Mouse (Mus musculus) heart, embryonic 14.5 days (tissue): ENCODE measurements at regions not wholly inside any gene's neighbourhood (a gene's known extent, or its start where the extent isn't known, plus 50 kb on each side); places are given as distances from the start of the nearest gene placed in this dataset.
A peak's percentile ranks its signal among the peaks of the same experiment; 100 is the strongest.

Experiments used
- ATAC-seq: fragments of 200-750 bp; cut with Nextera tagmentation; 2 replicates; pipeline ENCODE4 v1.8.0; 2017; ENCODE audit warnings: low read depth, moderate TSS enrichment; ENCODE audit not compliant: insufficient number of reproducible peaks, insufficient read depth, low FRiP score
- H3K27ac ChIP-seq, 2 experiments: fragments of 200-500 bp in 1 of 2; fragments of 300-500 bp in 1 of 2; sonication (generic) in 1 of 2; replicated peaks in 1 of 2; 2 replicates each; pipeline ENCODE4 v1.5.1; 2012 to 2014; ENCODE audit warnings: low read depth in 2 of 2, low read length in 2 of 2, control low read depth in 1 of 2, mild to moderate bottlenecking in 1 of 2, mixed read lengths in 1 of 2; ENCODE audit not compliant: control insufficient read depth in 1 of 2, insufficient read depth in 1 of 2
- H3K27me3 ChIP-seq: fragments of 300-500 bp; sonication (generic); 2 replicates; pipeline ENCODE4 v1.6.1; 2014; ENCODE audit warnings: mild to moderate bottlenecking, low read length, control low read depth; ENCODE audit not compliant: control insufficient read depth, insufficient read depth
- H3K36me3 ChIP-seq: fragments of 300-500 bp; sonication (generic); 2 replicates; pipeline ENCODE4 v1.6.1; 2014; ENCODE audit warnings: mild to moderate bottlenecking, control low read depth, low read length, mixed read lengths; ENCODE audit not compliant: control insufficient read depth, insufficient read depth
- H3K4me1 ChIP-seq, 2 experiments: fragments of 200-500 bp in 1 of 2; fragments of 300-500 bp in 1 of 2; sonication (generic) in 1 of 2; 2 replicates each; pipeline ENCODE4 v1.6.1; 2012 to 2014; ENCODE audit warnings: low read length in 2 of 2, control low read depth in 1 of 2, mixed read lengths in 1 of 2; ENCODE audit not compliant: control insufficient read depth in 2 of 2, insufficient read depth in 2 of 2
- H3K4me2 ChIP-seq: fragments of 300-500 bp; sonication (generic); 2 replicates; pipeline ENCODE4 v1.6.1; 2014; ENCODE audit warnings: mild to moderate bottlenecking, low read length
- H3K4me3 ChIP-seq, 2 experiments: fragments of 200-500 bp in 1 of 2; fragments of 300-500 bp in 1 of 2; sonication (generic) in 1 of 2; 2 replicates each; pipeline ENCODE4 v1.5.1; 2012 to 2014; ENCODE audit warnings: low read length in 2 of 2, mild to moderate bottlenecking in 2 of 2, control low read depth in 1 of 2, low read depth in 1 of 2, moderate library complexity in 1 of 2; ENCODE audit not compliant: control insufficient read depth in 1 of 2, insufficient read depth in 1 of 2
- H3K9ac ChIP-seq: fragments of 300-500 bp; sonication (generic); 2 replicates; pipeline ENCODE4 v1.6.1; 2014; ENCODE audit warnings: mild to moderate bottlenecking, low read length
- H3K9me3 ChIP-seq: fragments of 300-500 bp; sonication (generic); 2 replicates; pipeline ENCODE4 v1.6.1; 2016; ENCODE audit warnings: low read length, control low read depth; ENCODE audit not compliant: control insufficient read depth
- WGBS: fragments of 180-500 bp; shearing (Covaris S2); extraction: QIAGEN DNeasy Blood & Tissue Kit; methylation state at CpG from one replicate; pipeline ENCODE4 v1.1.7; 2014; 5-methylcytosine and 5-hydroxymethylcytosine counted together

DNA sequence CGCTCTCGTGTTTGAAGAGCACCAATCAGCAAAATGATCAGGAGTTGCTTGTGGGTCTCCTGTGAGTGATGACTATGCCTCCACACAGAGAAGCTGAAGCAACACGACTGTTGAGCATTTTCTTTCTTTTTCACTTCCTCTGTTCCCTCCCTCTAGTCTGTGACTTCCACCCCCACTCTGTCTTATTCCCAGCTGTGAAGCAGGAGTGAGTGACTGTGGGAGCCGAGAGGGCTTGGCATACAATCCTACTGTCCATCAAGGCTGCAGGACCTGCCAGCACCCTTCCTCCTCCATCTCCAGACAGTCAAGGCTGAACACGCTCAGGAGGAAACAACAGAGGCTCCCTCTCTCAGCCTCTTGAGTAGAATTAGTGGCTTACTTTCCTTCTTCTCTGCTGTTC is 401.3 kb downstream of the Plcl1 start:
- Histone ChIP-seq H3K9me3 (no peaks in the 10 kb centered on the region), H3K9ac (no peak overlapping the region), H3K27ac (0 out of 4 replicates have a peak overlapping the region, but pooled peaks have one; percentile 3 to 27), H3K27me3 (no peaks in the 10 kb centered on the region), H3K36me3 (no peaks in the 10 kb centered on the region), H3K4me3 (no peak overlapping the region), H3K4me1 (peaks cover 0 to 5% of the 10 kb centered on the region in 2 experiments; a peak in 2 of 4 replicates), H3K4me2 (no peak overlapping the region)
- WGBS, result 50% methylated on average over 5 of the region's 5 CpGs
- 0 out of 2 replicates have a peak, but pooled peaks have one; percentile 26 for ATAC-seq

DNA sequence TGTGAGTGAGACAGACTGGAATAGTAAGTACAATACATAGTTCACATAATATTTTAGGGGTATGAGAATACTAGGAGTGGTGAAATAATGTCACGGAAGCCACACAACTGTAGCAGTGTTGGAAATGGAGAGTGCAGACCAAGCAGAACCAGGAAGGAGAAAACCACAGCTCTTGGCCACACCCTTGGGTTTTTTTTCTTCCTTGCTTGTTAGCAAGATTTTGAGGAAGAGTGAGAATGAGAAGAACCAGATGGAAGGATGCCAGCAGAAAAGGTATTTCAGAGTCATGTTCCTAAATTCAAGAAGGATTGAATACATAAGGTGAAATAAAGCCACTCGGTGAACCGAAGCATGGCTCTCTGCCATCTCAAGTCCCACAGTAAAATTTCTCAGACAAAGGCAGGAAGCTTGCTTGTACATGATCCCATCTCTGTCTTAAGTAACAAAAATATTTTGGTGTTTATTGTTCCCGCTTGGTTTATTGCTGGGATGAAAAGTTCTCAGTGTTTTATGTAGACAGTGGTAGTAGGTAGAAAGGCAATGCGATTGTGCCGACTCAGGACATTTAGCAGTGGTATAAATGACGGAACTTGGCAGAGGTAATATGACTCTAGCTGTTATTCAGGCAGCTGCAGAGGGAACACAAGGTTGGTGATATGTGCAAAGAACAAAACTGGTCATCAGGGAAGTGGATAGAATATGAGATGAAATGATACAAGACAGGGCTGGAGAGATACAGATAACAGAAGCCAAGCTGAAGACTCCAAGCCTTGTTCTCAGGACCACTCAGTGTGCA is 403.2 kb downstream of the Plcl1 start:
- Histone ChIP-seq H3K27ac (no peak overlapping the region), H3K9ac (no peak overlapping the region), H3K4me1 (peaks cover 0 to 5% of the 10 kb centered on the region in 2 experiments; a peak in 2 of 4 replicates), H3K4me2 (no peak overlapping the region), H3K36me3 (no peaks in the 10 kb centered on the region), H3K27me3 (no peaks in the 10 kb centered on the region), H3K4me3 (no peak overlapping the region), H3K9me3 (no peaks in the 10 kb centered on the region)
- no peak for ATAC-seq
- 73% methylated on average over 7 of the region's 7 CpGs for WGBS

DNA sequence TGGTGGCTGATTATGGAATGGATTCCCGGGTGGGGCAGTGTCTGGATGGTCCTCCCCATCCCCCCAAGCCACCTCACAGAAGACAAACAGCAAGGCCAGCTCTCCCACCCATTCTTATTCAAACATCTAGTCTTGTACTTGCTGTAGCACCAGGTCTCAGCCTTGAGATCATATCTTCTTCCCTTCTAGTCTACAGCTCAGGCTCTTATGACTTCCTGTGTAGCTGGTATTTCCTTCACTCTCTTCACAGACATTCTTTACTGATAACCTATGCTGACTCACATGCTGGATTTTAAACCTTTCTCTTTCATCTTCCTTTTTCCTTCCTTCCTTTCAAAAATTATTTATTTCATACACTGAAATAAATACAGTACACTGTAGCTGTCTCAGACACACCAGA is 406.8 kb downstream of the Plcl1 start:
- Histone ChIP-seq H3K27me3 (no peaks in the 10 kb centered on the region), H3K27ac (no peak overlapping the region), H3K4me3 (no peak overlapping the region), H3K36me3 (no peaks in the 10 kb centered on the region), H3K9me3 (no peaks in the 10 kb centered on the region), H3K9ac (no peak overlapping the region), H3K4me1 (no peaks in the 10 kb centered on the region), H3K4me2 (no peak overlapping the region)
- WGBS, result 37% methylated on average over 1 of the region's 1 CpGs
- no peak for ATAC-seq

DNA sequence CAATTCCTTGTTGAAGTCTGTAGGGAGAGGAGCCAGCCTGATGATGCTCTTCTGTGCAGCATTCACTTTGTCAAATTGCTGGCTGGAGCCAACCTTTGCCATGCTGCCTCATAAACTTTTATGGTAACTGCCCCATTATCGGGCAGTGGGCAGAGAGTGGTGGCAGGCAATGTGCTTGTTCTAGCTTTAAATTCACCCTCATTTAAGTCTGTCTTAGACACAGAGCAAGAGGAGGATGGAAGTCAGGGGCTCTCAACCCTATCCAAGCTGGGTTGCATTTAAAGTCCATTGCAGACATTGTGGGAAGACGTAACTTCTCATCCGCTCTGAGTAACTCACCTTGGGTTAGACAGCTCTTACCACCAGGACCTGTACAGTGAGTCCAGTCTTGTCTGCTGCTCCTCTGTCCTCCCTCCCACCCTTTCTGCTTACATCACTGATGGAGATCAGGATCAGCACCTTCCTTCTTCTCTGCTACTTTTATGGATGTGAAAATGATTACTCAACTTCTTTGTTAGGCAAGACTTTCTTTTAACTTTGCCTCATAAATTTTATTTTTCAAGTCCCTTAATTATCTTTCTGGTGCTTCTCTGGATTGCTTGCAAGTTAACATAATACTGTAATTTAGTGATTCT is 415.3 kb downstream of the Plcl1 start:
- no peak for ATAC-seq

DNA sequence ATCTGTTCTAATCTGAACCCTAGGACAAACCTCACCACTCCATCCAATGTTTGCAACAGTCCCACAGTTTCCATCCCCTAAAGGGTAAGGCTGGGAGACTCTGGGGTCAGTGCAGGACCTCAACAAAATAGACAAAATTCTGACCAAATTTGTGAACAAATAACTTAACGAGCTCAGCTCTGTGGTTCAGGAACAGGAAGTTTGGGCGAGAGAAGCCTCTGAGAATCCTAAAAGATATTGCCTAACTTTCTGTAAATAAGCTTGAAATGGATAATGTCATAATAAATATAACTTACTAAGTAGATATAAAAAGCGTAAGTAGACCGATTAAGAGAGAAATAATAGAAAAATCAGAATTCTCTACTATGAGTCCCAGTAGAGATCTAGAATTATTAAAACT is 416.9 kb downstream of the Plcl1 start:
- no peak for ATAC-seq
- 79% methylated on average over 4 of the region's 4 CpGs for WGBS
- no peak overlapping the region for H3K27ac ChIP-seq

More for the DNA sequence above, 415.3 kb downstream of the Plcl1 start:
- H3K4me3 ChIP-seq, result no peak overlapping the region
- no peak overlapping the region for H3K4me2 ChIP-seq
- no peaks in the 10 kb centered on the region for H3K27me3 ChIP-seq
- no peak overlapping the region for H3K9ac ChIP-seq
- H3K9me3 ChIP-seq, result no peaks in the 10 kb centered on the region
- no peak overlapping the region for H3K27ac ChIP-seq
- H3K36me3 ChIP-seq, result no peaks in the 10 kb centered on the region
- WGBS, result 81% methylated on average over 3 of the region's 3 CpGs
- no peaks in the 10 kb centered on the region for H3K4me1 ChIP-seq

DNA sequence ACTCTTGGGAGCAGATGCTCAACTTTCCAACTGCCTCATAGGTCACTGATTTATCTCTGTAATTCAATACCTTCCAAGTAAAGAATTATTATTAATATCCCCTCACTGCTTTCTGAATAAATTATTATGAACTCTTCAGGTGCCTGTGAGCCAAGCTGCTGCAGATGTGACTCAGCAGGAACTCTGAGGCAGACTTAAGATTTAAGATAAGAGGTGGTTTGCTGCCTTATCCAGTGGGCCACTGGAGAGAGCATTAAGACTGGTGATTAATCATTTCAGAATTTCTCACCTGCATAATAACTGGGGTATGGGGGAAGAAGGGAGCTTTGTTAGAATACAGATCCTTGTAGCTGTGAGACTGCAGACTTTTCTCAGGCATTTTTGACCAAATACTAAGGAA is 421.5 kb downstream of the Plcl1 start:
- H3K4me3 ChIP-seq, result no peak overlapping the region
- H3K27me3 ChIP-seq, result no peaks in the 10 kb centered on the region
- H3K36me3 ChIP-seq, result no peaks in the 10 kb centered on the region
- H3K9me3 ChIP-seq, result no peaks in the 10 kb centered on the region
- no peak overlapping the region for H3K27ac ChIP-seq
- no peak for ATAC-seq
- no peaks in the 10 kb centered on the region for H3K4me1 ChIP-seq
- no peak overlapping the region for H3K4me2 ChIP-seq
- H3K9ac ChIP-seq, result no peak overlapping the region

More for the DNA sequence above, 416.9 kb downstream of the Plcl1 start:
- H3K36me3 ChIP-seq, result no peaks in the 10 kb centered on the region
- no peaks in the 10 kb centered on the region for H3K4me1 ChIP-seq
- H3K4me2 ChIP-seq, result no peak overlapping the region
- H3K27me3 ChIP-seq, result no peaks in the 10 kb centered on the region
- H3K4me3 ChIP-seq, result no peak overlapping the region
- no peak overlapping the region for H3K9ac ChIP-seq
- no peaks in the 10 kb centered on the region for H3K9me3 ChIP-seq

DNA sequence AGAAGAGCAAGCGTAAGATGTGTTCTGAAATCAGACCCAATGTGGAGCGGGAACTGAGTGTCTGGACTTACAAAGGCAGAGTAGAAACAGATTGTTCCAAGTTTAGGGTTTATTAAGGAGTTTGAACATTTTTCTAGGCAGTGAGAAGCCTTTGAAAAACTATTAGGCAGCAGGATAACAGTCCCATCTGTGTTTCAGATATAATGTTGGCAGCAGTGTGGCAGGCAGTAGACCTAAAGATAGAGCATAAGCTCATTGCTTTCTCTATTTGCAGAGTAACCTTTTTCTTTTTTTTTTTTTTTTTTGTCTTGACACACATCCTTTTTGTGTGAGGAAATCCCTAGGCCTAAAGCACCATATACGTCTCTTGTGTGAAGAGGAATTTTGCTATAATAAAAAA is 429.6 kb downstream of the Plcl1 start:
- no peaks in the 10 kb centered on the region; a peak in 1 of 4 replicates for H3K4me1 ChIP-seq
- WGBS, result 89% methylated on average over 3 of the region's 3 CpGs
- no peaks in the 10 kb centered on the region for H3K36me3 ChIP-seq
- H3K27ac ChIP-seq, result no peak overlapping the region
- no peak overlapping the region for H3K4me3 ChIP-seq
- H3K9me3 ChIP-seq, result no peaks in the 10 kb centered on the region
- H3K9ac ChIP-seq, result no peak overlapping the region
- H3K4me2 ChIP-seq, result no peak overlapping the region
- ATAC-seq, result no peak
- peaks cover 4% of the 10 kb centered on the region; the same call in 1 of the 2 replicates for H3K27me3 ChIP-seq
